Mouse (Mus musculus): Measurements from ENCODE around the gene Mrps7. TPM values are rescaled to one million over a fixed set of nuclear protein-coding genes. Genes with fewer than 3 reads are reported as not detected.

Mrps7 gene
- polyA plus RNA-seq (2014; fragmentation: Illumina TruSeq; extraction: RNeasy Lipid Tissue Mini Kit (QIAGEN cat#74804); ENCODE audit: low read depth, low replicate concordance), result 54.4 TPM

DNA sequence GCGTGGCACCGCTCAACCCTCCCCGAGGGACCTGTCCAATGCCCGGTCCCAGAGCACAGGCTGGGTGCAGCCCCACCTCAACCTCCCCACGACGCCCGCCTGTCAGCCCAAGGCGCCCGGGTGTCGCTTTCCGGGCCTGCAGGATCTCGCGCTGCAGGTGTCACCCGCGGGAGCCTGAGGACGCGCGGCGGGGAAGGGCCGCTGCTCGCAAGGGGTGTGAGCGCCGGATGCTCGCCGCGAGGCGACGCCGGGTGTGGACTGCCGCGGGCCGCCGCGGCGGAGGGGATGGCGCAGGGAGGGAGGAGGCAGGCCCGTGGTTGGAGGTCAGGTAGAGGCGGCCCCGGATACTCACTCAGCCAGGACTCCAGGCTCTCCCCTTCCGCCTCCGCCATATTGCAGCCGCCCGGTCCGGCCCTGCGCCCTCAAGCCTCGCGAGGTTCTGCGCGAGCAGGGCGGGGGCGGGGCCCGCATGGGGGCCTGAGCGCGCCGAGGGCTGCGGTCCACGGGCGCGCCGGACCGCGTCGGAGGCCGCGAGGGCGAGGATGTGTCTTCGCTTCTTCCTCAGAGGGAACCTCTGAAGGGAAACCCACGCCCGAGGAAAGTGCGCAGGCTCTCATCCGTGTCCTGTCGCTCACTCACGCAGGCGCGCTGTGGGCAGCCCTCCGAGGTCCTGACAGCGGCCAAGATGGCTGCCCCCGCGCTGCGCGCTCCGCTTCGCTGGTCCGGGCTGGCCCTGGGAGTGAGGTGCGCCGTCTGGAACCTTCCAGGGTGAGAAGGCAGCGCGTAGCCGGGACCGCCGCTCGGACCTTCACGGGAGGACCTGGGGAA is at the start of gene Mrps7, which contains the start of gene Gga3:
TSS of gene Mrps7 (plus strand) at position 450 of the 828 bp plus-strand sequence.
TSS of gene Gga3 (minus strand) at position 576 of the 828 bp plus-strand sequence.

DNA sequence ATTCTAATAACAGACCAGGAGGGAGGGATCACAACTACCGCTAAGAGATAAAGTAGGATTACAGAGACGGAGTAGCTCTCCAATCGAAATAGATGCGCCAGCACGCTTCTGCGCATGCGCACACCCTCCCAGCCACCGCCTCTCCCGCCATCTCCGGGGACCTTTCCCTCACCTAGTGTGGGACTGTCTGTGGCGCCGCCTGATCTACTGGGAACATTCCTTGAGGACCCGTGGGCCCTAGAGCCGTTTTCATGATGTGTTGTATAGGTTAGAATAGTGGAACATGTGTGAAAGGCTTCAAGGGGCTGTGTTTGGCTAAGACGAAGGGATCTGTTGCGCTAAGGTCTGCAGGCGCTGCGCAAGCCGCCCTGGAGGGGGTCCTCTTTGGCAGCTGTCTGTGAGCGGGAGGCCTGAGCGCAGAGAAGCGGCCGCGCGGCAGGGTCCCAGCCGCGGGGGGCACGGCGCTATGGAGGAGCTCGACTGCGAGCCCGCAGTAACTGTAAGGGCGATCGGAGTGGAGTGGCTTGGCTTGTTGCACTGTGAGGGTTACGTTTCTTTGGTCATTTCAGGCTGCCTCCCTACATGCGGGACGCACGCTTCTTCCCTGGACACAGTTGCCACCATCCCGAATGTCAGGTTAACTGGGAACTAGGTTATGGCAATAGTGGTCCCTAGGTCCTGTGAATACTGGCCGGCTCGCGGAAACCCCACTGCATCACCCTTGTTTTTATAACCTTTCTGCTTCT is 39.5 kb upstream of the Mrps7 start, which contains the start of gene Nup85:
TSS of gene Nup85 (plus strand) at position 371 of the 746 bp plus-strand sequence.

DNA sequence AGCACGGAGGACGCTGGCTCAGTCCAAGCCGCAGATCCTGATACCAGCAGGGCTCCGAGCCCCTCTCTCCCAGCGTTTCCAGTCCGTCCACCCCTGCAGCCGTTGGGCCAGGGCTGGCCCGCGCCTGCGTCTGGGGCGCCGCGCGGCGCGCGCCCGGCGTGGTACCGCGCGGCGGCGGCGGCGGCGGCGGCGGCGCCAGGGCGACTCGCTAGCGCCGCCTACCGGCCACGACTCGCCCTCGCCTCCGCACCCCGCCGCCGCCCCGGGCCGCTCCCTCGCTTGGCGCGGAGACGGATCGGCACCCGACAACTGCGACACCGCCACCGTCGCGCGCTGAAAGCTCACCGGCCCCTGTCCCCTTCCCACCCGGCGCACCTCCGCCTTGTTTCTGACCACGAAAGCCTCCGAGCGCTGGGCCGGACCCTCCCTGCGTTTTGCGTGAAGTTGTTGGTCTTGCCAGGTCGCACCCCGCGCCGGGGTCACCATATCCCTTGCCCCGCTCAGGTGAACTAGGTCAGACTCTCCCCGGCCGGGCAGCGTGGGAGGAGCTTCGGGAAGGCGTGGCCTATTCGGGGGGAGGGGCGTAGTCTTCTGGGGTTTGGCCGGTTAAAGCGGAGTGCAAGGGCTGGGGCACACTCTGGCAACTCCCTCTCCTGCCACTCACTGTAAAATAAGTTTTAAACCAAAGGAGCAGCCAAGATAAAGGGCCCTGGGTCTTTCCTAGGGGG is 8.8 kb downstream of the Mrps7 start, which contains the start of gene Mif4gd:
TSS of gene Mif4gd (minus strand) at position 560 of the 728 bp plus-strand sequence.

DNA sequence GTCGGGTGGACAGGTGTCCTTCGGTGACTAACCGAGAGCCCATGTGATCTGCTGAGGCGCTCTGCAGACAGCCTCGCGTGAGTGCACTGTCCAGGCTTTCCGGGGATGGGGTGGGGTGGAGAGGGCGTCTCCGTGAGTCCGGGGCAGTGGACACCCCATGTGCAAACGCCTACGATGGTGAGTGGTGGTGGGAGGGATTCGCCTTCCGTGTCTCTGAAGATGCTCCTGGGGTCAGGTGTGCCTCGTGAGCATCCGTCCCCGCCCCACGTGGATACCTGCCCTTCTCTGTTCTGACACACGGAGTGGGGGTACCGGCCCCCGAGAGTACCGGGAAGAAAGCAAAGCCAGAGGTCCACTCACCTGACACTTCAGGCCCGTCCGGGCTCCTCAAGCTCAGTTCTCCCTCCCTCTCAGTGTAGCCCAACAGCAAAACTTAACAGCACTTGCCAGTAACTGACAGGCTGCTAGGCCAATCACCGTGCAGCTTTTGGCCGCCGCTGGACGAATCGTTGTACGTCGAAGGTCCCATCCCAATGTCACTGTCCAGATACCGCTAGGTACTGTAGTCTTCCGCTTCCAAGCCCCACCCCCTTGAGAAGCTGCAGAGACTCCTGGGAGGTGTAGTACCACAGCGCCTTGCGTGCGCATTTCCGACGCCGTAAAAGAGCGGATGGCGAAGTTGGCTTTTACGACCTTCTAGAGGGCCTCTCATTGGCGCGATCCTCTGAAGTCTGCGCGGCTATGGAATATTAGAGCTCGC is 24.2 kb downstream of the Mrps7 start, which contains the start of gene Slc25a19:
TSS of gene Slc25a19 (minus strand) at position 591 of the 760 bp plus-strand sequence.

Other genes starting within 250 kb of the Mrps7 start
- 5.4 TPM for gene Hid1, start 236.2 kb upstream of the Mrps7 start, polyA plus RNA-seq (2014; fragmentation: Illumina TruSeq; extraction: RNeasy Lipid Tissue Mini Kit (QIAGEN cat#74804); ENCODE audit: low read depth, low replicate concordance)
- 4.5 TPM for gene Cdr2l, start 222.0 kb upstream of the Mrps7 start, polyA plus RNA-seq (2014; fragmentation: Illumina TruSeq; extraction: RNeasy Lipid Tissue Mini Kit (QIAGEN cat#74804); ENCODE audit: low read depth, low replicate concordance)
- gene Mrpl58, start 200.2 kb upstream of the Mrps7 start, polyA plus RNA-seq (2014; fragmentation: Illumina TruSeq; extraction: RNeasy Lipid Tissue Mini Kit (QIAGEN cat#74804); ENCODE audit: low read depth, low replicate concordance), result 64.3 TPM
- gene Atp5h, start 184.0 kb upstream of the Mrps7 start, polyA plus RNA-seq (2014; fragmentation: Illumina TruSeq; extraction: RNeasy Lipid Tissue Mini Kit (QIAGEN cat#74804); ENCODE audit: low read depth, low replicate concordance), result 496 TPM
- 34.3 TPM for gene Kctd2, start 183.8 kb upstream of the Mrps7 start, polyA plus RNA-seq (2014; fragmentation: Illumina TruSeq; extraction: RNeasy Lipid Tissue Mini Kit (QIAGEN cat#74804); ENCODE audit: low read depth, low replicate concordance)
- gene Trim80, start 163.4 kb upstream of the Mrps7 start, polyA plus RNA-seq (2014; fragmentation: Illumina TruSeq; extraction: RNeasy Lipid Tissue Mini Kit (QIAGEN cat#74804); ENCODE audit: low read depth, low replicate concordance), result 1.9 TPM
- 0.24 TPM for gene Slc16a5, start 141.5 kb upstream of the Mrps7 start, polyA plus RNA-seq (2014; fragmentation: Illumina TruSeq; extraction: RNeasy Lipid Tissue Mini Kit (QIAGEN cat#74804); ENCODE audit: low read depth, low replicate concordance)
- 7.0 TPM for gene Armc7, start 128.3 kb upstream of the Mrps7 start, polyA plus RNA-seq (2014; fragmentation: Illumina TruSeq; extraction: RNeasy Lipid Tissue Mini Kit (QIAGEN cat#74804); ENCODE audit: low read depth, low replicate concordance)
- 39.8 TPM for gene Nt5c, start 112.1 kb upstream of the Mrps7 start, polyA plus RNA-seq (2014; fragmentation: Illumina TruSeq; extraction: RNeasy Lipid Tissue Mini Kit (QIAGEN cat#74804); ENCODE audit: low read depth, low replicate concordance)
- gene Jpt1, start 89.5 kb upstream of the Mrps7 start, polyA plus RNA-seq (2014; fragmentation: Illumina TruSeq; extraction: RNeasy Lipid Tissue Mini Kit (QIAGEN cat#74804); ENCODE audit: low read depth, low replicate concordance), result 72.9 TPM
- 253 TPM for gene Sumo2, start 67.6 kb upstream of the Mrps7 start, polyA plus RNA-seq (2014; fragmentation: Illumina TruSeq; extraction: RNeasy Lipid Tissue Mini Kit (QIAGEN cat#74804); ENCODE audit: low read depth, low replicate concordance)
- gene Nup85, start 39.5 kb upstream of the Mrps7 start, polyA plus RNA-seq (2014; fragmentation: Illumina TruSeq; extraction: RNeasy Lipid Tissue Mini Kit (QIAGEN cat#74804); ENCODE audit: low read depth, low replicate concordance), result 35.1 TPM
- gene Gga3, start 126 bp downstream of the Mrps7 start, polyA plus RNA-seq (2014; fragmentation: Illumina TruSeq; extraction: RNeasy Lipid Tissue Mini Kit (QIAGEN cat#74804); ENCODE audit: low read depth, low replicate concordance), result 19.1 TPM
- gene Mif4gd, start 9.0 kb downstream of the Mrps7 start, polyA plus RNA-seq (2014; fragmentation: Illumina TruSeq; extraction: RNeasy Lipid Tissue Mini Kit (QIAGEN cat#74804); ENCODE audit: low read depth, low replicate concordance), result 75.7 TPM
- 51.0 TPM for gene Slc25a19, start 24.4 kb downstream of the Mrps7 start, polyA plus RNA-seq (2014; fragmentation: Illumina TruSeq; extraction: RNeasy Lipid Tissue Mini Kit (QIAGEN cat#74804); ENCODE audit: low read depth, low replicate concordance)
- gene Grb2, start 104.7 kb downstream of the Mrps7 start, polyA plus RNA-seq (2014; fragmentation: Illumina TruSeq; extraction: RNeasy Lipid Tissue Mini Kit (QIAGEN cat#74804); ENCODE audit: low read depth, low replicate concordance), result 55.1 TPM
- gene Tmem94, start 161.5 kb downstream of the Mrps7 start, polyA plus RNA-seq (2014; fragmentation: Illumina TruSeq; extraction: RNeasy Lipid Tissue Mini Kit (QIAGEN cat#74804); ENCODE audit: low read depth, low replicate concordance), result 33.3 TPM
- 38.2 TPM for gene Caskin2, start 209.7 kb downstream of the Mrps7 start, polyA plus RNA-seq (2014; fragmentation: Illumina TruSeq; extraction: RNeasy Lipid Tissue Mini Kit (QIAGEN cat#74804); ENCODE audit: low read depth, low replicate concordance)
- 12.0 TPM for gene Tsen54, start 210.8 kb downstream of the Mrps7 start, polyA plus RNA-seq (2014; fragmentation: Illumina TruSeq; extraction: RNeasy Lipid Tissue Mini Kit (QIAGEN cat#74804); ENCODE audit: low read depth, low replicate concordance)
- 66.4 TPM for gene Llgl2, start 220.1 kb downstream of the Mrps7 start, polyA plus RNA-seq (2014; fragmentation: Illumina TruSeq; extraction: RNeasy Lipid Tissue Mini Kit (QIAGEN cat#74804); ENCODE audit: low read depth, low replicate concordance)

Data from adipose tissue, adult 10 weeks (tissue).